Mouse (Mus musculus): ENCODE results near the gene Lrg1. TPM values are rescaled to one million over a fixed set of nuclear protein-coding genes. Genes with fewer than 3 reads are reported as not detected.

Gene Lrg1
- total and polyA plus RNA-seq, 3 experiments, result not detected

- TF ChIP-seq POLR2A (IDR thresholded peaks at IDR 0.05; ENCODE audit: low read depth, low read length), result no peak
- peak; percentile 56; the same call in 1 of the 2 replicates for TF ChIP-seq UBTF (IDR thresholded peaks at IDR 0.05; ENCODE audit: low read depth, low read length)
- TF ChIP-seq ELF1 (IDR thresholded peaks at IDR 0.05; ENCODE audit: low read depth, low read length), result 0 out of 2 replicates have a peak, but pooled peaks have one; percentile 12
- TF ChIP-seq USF2 (conservative IDR thresholded peaks at IDR 0.05; ENCODE audit: low read depth, low read length), result no peak
- TF ChIP-seq CTCF (conservative IDR thresholded peaks at IDR 0.05 in 1 of 2, IDR thresholded peaks at IDR 0.05 in 1 of 2; ENCODE audit: low read depth in 2 of 2, low read length in 2 of 2), result no peak
- no peak for TF ChIP-seq TCF12 (IDR thresholded peaks at IDR 0.05; ENCODE audit: low read depth, low read length)
- TF ChIP-seq ZMIZ1 (IDR thresholded peaks at IDR 0.05; ENCODE audit: low read depth, low read length), result no peak
- peak; percentile 77; the same call in 1 of the 2 replicates for TF ChIP-seq MAZ (IDR thresholded peaks at IDR 0.05; ENCODE audit: low read depth, low read length)
- peak; percentile 74 for TF ChIP-seq BHLHE40 (IDR thresholded peaks at IDR 0.05; ENCODE audit: low read depth, low read length)
- no peak for TF ChIP-seq JUND (conservative IDR thresholded peaks at IDR 0.05; ENCODE audit: low read depth, low read length)
- Histone ChIP-seq H3K4me1 (ENCODE audit: control insufficient read depth in 1 of 2, insufficient read depth in 2 of 2) (peaks cover 9 to 47% of the 10 kb centered on the region in 2 experiments), H3K27ac (ENCODE audit: insufficient read depth, low read depth) (no peak within 1 kb of the TSS), H3K9ac (ENCODE audit: insufficient read depth, low read depth) (no peak within 1 kb of the TSS), H3K79me2 (replicated peaks; ENCODE audit: control insufficient read depth, extremely low read depth, insufficient read depth, poor library complexity, severe bottlenecking) (no peaks in the 10 kb centered on the region), H3K36me3 (replicated peaks in 1 of 2; ENCODE audit: control insufficient read depth in 1 of 2, insufficient read depth in 1 of 2, low read length in 1 of 2) (no peaks in the 10 kb centered on the region), H3K4me2 (ENCODE audit: insufficient read depth, low read depth, poor library complexity, severe bottlenecking) (peak within 1 kb of the TSS; percentile 85), H3K4me3 (replicated peaks in 1 of 3; ENCODE audit: low read depth in 2 of 3, low read length in 2 of 3, poor library complexity in 1 of 3) (peak within 1 kb of the TSS in 2 of 3 experiments; percentile 15 to 56), H3K9me3 (replicated peaks; ENCODE audit: low read length) (no peaks in the 10 kb centered on the region), H3K27me3 (replicated peaks) (peaks cover 100% of the 10 kb centered on the region)
- dilution Hi-C loops (cut with MboI; ENCODE audit: extremely low pct_ligation_motif_present, extremely low pct_unique_long_range_greater_than_20kb, low sequenced_read_pairs), result no loop called here
- in situ Hi-C loops (cut with MboI; ENCODE audit: low pct_ligation_motif_present, low pct_unique_long_range_greater_than_20kb, low sequenced_read_pairs), result no loop called here
- no peak for DNase-seq (ENCODE audit: extremely low read depth)
These were observed 18.2 kb upstream of the Lrg1 start, which contains the start of gene Sema6b for GRCm38 (mm10) chr17:56139858-56140595. Sema6b (minus strand) TSS chr17:56140343.

GRCm38 (mm10) chr17:56139355-56139754 is 17.6 kb upstream of the Lrg1 start:
- Histone ChIP-seq H3K27me3 (replicated peaks) (peaks cover 95% of the 10 kb centered on the region), H3K4me3 (replicated peaks in 1 of 3; ENCODE audit: low read depth in 2 of 3, low read length in 2 of 3, poor library complexity in 1 of 3) (no peak overlapping the region), H3K4me1 (ENCODE audit: control insufficient read depth in 1 of 2, insufficient read depth in 2 of 2) (peaks cover 7 to 47% of the 10 kb centered on the region in 2 experiments; a peak in 3 of 4 replicates), H3K27ac (ENCODE audit: insufficient read depth, low read depth) (no peak overlapping the region), H3K36me3 (replicated peaks in 1 of 2; ENCODE audit: control insufficient read depth in 1 of 2, insufficient read depth in 1 of 2, low read length in 1 of 2) (no peaks in the 10 kb centered on the region), H3K9me3 (replicated peaks; ENCODE audit: low read length) (no peaks in the 10 kb centered on the region), H3K79me2 (replicated peaks; ENCODE audit: control insufficient read depth, extremely low read depth, insufficient read depth, poor library complexity, severe bottlenecking) (no peaks in the 10 kb centered on the region), H3K4me2 (ENCODE audit: insufficient read depth, low read depth, poor library complexity, severe bottlenecking) (peak overlapping the region; percentile 85), H3K9ac (ENCODE audit: insufficient read depth, low read depth) (no peak overlapping the region)
- in situ Hi-C loops (cut with MboI; ENCODE audit: low pct_ligation_motif_present, low pct_unique_long_range_greater_than_20kb, low sequenced_read_pairs) (no loop called here), dilution Hi-C loops (cut with MboI; ENCODE audit: extremely low pct_ligation_motif_present, extremely low pct_unique_long_range_greater_than_20kb, low sequenced_read_pairs) (no loop called here)
- TF ChIP-seq MAZ (IDR thresholded peaks at IDR 0.05; ENCODE audit: low read depth, low read length) (no peak), KAT2A (IDR thresholded peaks at IDR 0.05; ENCODE audit: insufficient replicate concordance, low read length) (no peak), IRF4 (IDR thresholded peaks at IDR 0.05; ENCODE audit: low read depth, low read length) (no peak), BHLHE40 (IDR thresholded peaks at IDR 0.05; ENCODE audit: low read depth, low read length) (no peak), ZNF384 (IDR thresholded peaks at IDR 0.05; ENCODE audit: low read depth, low read length) (no peak), SIN3A (IDR thresholded peaks at IDR 0.05; ENCODE audit: low read length) (no peak), E2F4 (IDR thresholded peaks at IDR 0.05; ENCODE audit: insufficient replicate concordance, low read depth, low read length) (no peak), RAD21 (IDR thresholded peaks at IDR 0.05; ENCODE audit: low read depth, low read length) (no peak), CTCF (conservative IDR thresholded peaks at IDR 0.05 in 1 of 2, IDR thresholded peaks at IDR 0.05 in 1 of 2; ENCODE audit: low read depth in 2 of 2, low read length in 2 of 2) (no peak)
- no peak for DNase-seq (ENCODE audit: extremely low read depth)

All from CH12.LX (cell line).